Comparison of ENCODE assay signal across 12 mouse cellular contexts in the genomic region with DNA sequence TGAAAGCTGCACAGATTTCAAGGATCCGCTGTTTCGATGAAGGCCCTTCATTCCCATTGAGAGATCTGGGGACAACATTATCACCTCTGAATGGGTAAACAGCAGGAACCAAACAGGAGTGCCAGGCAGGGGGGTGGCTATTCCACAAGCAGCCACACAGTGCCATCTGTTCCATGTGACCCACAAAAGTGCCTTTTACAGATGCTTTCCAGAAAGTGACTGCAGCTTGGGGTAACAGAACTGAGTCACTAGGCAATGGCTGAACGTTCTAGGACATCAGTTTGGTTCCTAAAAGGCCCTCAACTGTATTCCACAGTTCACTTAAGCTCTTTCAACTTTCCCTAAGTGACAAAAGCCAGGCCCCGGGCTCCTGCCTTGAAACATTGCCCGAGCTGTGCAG. TPM values are rescaled to one million over a fixed set of nuclear protein-coding genes. Genes with fewer than 3 reads are reported as not detected.
DNase-seq lines count a peak whose midpoint lies in the region; ATAC-seq and TF ChIP-seq lines count a peak whose summit lies in the region.
"Had no signal": no experiment of that assay in that cellular context is flagged by ENCODE, and none has a peak within 500 bp of the region (broad histone marks: within the 10 kb centered on the region; RNA-seq: fewer than 3 reads in every experiment).

No protein-coding gene starts in this region.

- H3K4me3 ChIP-seq in forebrain, embryonic 10.5 days, result no peak overlapping the region
- no peak overlapping the region for H3K4me3 ChIP-seq in forebrain, embryonic 11.5 days (ENCODE audit: low read depth, low read length)
- no peak overlapping the region for H3K4me3 ChIP-seq in layer of hippocampus, adult 2 months
- H3K4me3 ChIP-seq in bone marrow macrophage, adult 2 months (ENCODE audit: insufficient read depth, low read length), result no peak overlapping the region
- no peak overlapping the region for H3K4me3 ChIP-seq in heart, postnatal 0 days (ENCODE audit: low read depth, low read length)

- DNase-seq in forebrain, embryonic 10.5 days (ENCODE audit: extremely low spot score, low spot score), result no peak
- DNase-seq in forebrain, embryonic 11.5 days (ENCODE audit: low spot score), result no peak
- DNase-seq in layer of hippocampus, adult 2 months (ENCODE audit: low spot score in 2 of 2), result no peak
- DNase-seq in layer of hippocampus, adult 9-10 months (ENCODE audit: low spot score), result no peak
- no peak for DNase-seq in heart, postnatal 0 days (ENCODE audit: low spot score)
- no peak for DNase-seq in spleen, adult 12 weeks (ENCODE audit: low spot score)
- DNase-seq in gastrocnemius, postnatal 10 days, result no peak
- DNase-seq: adrenal gland, postnatal 14 days; thymus, postnatal 25 days had no signal

- 0 out of 2 replicates have a peak overlapping the region, but pooled peaks have one; percentile 48 for H3K27ac ChIP-seq in forebrain, embryonic 10.5 days
- no peak overlapping the region for H3K27ac ChIP-seq in forebrain, embryonic 11.5 days (ENCODE audit: low read depth, low read length)
- H3K27ac ChIP-seq in layer of hippocampus, adult 2 months, result 0 out of 2 replicates have a peak overlapping the region, but pooled peaks have one; percentile 18
- peak overlapping the region; percentile 91 for H3K27ac ChIP-seq in bone marrow macrophage, adult 2 months (ENCODE audit: insufficient read depth, low read depth, low read length)
- H3K27ac ChIP-seq in heart, postnatal 0 days (ENCODE audit: low read depth), result peak overlapping the region; percentile 62
- H3K27ac ChIP-seq: kidney, postnatal 0 days; liver, embryonic 14.5 days had no signal

- TF ChIP-seq EP300 in heart, postnatal 0 days (IDR thresholded peaks at IDR 0.05; ENCODE audit: low read depth), result no peak

- H3K4me1 ChIP-seq in forebrain, embryonic 10.5 days, result no peaks in the 10 kb centered on the region; the same call in 1 of the 2 replicates
- no peaks in the 10 kb centered on the region; the same call in 1 of the 2 replicates for H3K4me1 ChIP-seq in forebrain, embryonic 11.5 days (replicated peaks; ENCODE audit: control insufficient read depth, insufficient read depth, low read length)
- peaks cover 75% of the 10 kb centered on the region for H3K4me1 ChIP-seq in bone marrow macrophage, adult 2 months (ENCODE audit: control insufficient read depth, insufficient read depth, low read length)
- H3K4me1 ChIP-seq in heart, postnatal 0 days (ENCODE audit: control insufficient read depth, insufficient read depth), result peaks cover 19% of the 10 kb centered on the region; the same call in 1 of the 2 replicates

- ATAC-seq in forebrain, embryonic 11.5 days (replicated peaks; ENCODE audit: low FRiP score), result no peak
- no peak for ATAC-seq in heart, postnatal 0 days (ENCODE audit: insufficient read depth, low read depth)

- H3K27me3 ChIP-seq in forebrain, embryonic 10.5 days (ENCODE audit: poor library complexity, severe bottlenecking), result no peaks in the 10 kb centered on the region
- H3K27me3 ChIP-seq in forebrain, embryonic 11.5 days (ENCODE audit: control insufficient read depth, insufficient read depth, low read length), result no peaks in the 10 kb centered on the region
- H3K27me3 ChIP-seq in heart, postnatal 0 days (ENCODE audit: control insufficient read depth, insufficient read depth, low read length), result no peaks in the 10 kb centered on the region

- H3K36me3 ChIP-seq in forebrain, embryonic 10.5 days (replicated peaks), result peaks cover 47% of the 10 kb centered on the region
- H3K36me3 ChIP-seq in forebrain, embryonic 11.5 days (ENCODE audit: control insufficient read depth, insufficient read depth, low read length), result no peaks in the 10 kb centered on the region; the same call in 1 of the 2 replicates
- peaks cover 9% of the 10 kb centered on the region for H3K36me3 ChIP-seq in heart, postnatal 0 days (replicated peaks; ENCODE audit: control insufficient read depth, insufficient read depth, low read length)

- no peak for TF ChIP-seq CTCF in layer of hippocampus, adult 2 months (conservative IDR thresholded peaks at IDR 0.05)
- TF ChIP-seq CTCF in bone marrow macrophage, adult 2 months (IDR thresholded peaks at IDR 0.05; ENCODE audit: low read depth, low read length), result no peak
- no peak for TF ChIP-seq CTCF in heart, postnatal 0 days (IDR thresholded peaks at IDR 0.05; ENCODE audit: low read depth)

- TF ChIP-seq POLR2A in bone marrow macrophage, adult 2 months (IDR thresholded peaks at IDR 0.05; ENCODE audit: borderline replicate concordance, low read depth, low read length), result no peak

- H3K9ac ChIP-seq in forebrain, embryonic 11.5 days (ENCODE audit: low read length), result no peak overlapping the region
- no peak overlapping the region for H3K9ac ChIP-seq in heart, postnatal 0 days (replicated peaks; ENCODE audit: low read depth, low read length)
- H3K9ac ChIP-seq: liver, embryonic 14.5 days had no signal

- H3K4me2 ChIP-seq in forebrain, embryonic 11.5 days (ENCODE audit: low read depth, low read length, severe bottlenecking), result no peak overlapping the region
- H3K4me2 ChIP-seq in heart, postnatal 0 days (ENCODE audit: low read depth, low read length), result no peak overlapping the region

- no peaks in the 10 kb centered on the region for H3K9me3 ChIP-seq in forebrain, embryonic 10.5 days
- H3K9me3 ChIP-seq in forebrain, embryonic 11.5 days (ENCODE audit: control insufficient read depth, low read length), result no peaks in the 10 kb centered on the region
- H3K9me3 ChIP-seq in heart, postnatal 0 days (replicated peaks; ENCODE audit: control insufficient read depth, low read length), result no peaks in the 10 kb centered on the region

- 88% methylated on average over 5 of the region's 5 CpGs for WGBS in forebrain, embryonic 10.5 days
- WGBS in forebrain, embryonic 11.5 days, result 84% methylated on average over 5 of the region's 5 CpGs
- 37% methylated on average over 5 of the region's 5 CpGs for WGBS in heart, postnatal 0 days

RNA-seq across cellular contexts. Expression of gene Clic4, which starts 42.0 kb away (rescaled TPM):
- 210 and 227 TPM in 2 replicates for polyA plus RNA-seq in forebrain, embryonic 10.5 days (2016; fragmentation: Nextera tagmentation; extraction: Ambion mirVana)
- polyA plus RNA-seq in forebrain, embryonic 11.5 days (2014; fragmentation: Nextera tagmentation; extraction: Ambion mirVana), result 194 and 195 TPM in 2 replicates
- total RNA-seq in layer of hippocampus, adult 2 months (2021), result 10 to 100 TPM; 31.2 to 34.2 TPM
- polyA plus RNA-seq in bone marrow macrophage, adult 2 months (2012; ENCODE audit: insufficient read depth, insufficient read length, missing spikeins), result 121 and 131 TPM in 2 replicates
- 239 and 307 TPM in 2 replicates for total RNA-seq in heart, postnatal 0 days (2014; rRNA removed; ENCODE audit: low replicate concordance)
- polyA plus RNA-seq in heart, postnatal 0 days (2015; fragmentation: Nextera tagmentation; extraction: Ambion mirVana), result 213 and 235 TPM in 2 replicates
- total RNA-seq in gastrocnemius, postnatal 10 days (2021), result 10 to 100 TPM; 56.8 to 69.7 TPM
